Mouse (Mus musculus) embryonic fibroblast, embryonic 13.5 days (primary cell): Measurements from ENCODE around the gene Galnt12. TPM values are rescaled to one million over a fixed set of nuclear protein-coding genes. Genes with fewer than 3 reads are reported as not detected.

Experiments used
- H3K27ac ChIP-seq: 2 replicates; pipeline ENCODE4 v1.5.1; 2012; ENCODE audit warnings: low read length, control low read depth, inconsistent platforms; ENCODE audit not compliant: insufficient read depth
- H3K4me1 ChIP-seq: 2 replicates; pipeline ENCODE4 v1.6.1; 2011; ENCODE audit warnings: low read length; ENCODE audit not compliant: control insufficient read depth, insufficient read depth
- H3K4me3 ChIP-seq: 2 replicates; pipeline ENCODE4 v1.5.1; 2011; ENCODE audit warnings: mild to moderate bottlenecking, control low read depth, low read length; ENCODE audit not compliant: insufficient read depth
- CTCF ChIP-seq: IDR thresholded peaks from 2 replicates; pipeline ENCODE4 v1.5.1; 2011; ENCODE audit warnings: mild to moderate bottlenecking, control low read depth, low read length, moderate library complexity, borderline replicate concordance; ENCODE audit not compliant: insufficient read depth
- POLR2A ChIP-seq: IDR thresholded peaks from 2 replicates; pipeline ENCODE4 v1.6.1; 2011; ENCODE audit warnings: low read depth, mild to moderate bottlenecking, control low read depth, low read length, moderate library complexity
- polyA plus RNA-seq: library from polyadenylated mRNA; stranded (reverse); fragments of >200 nt; gene quantifications from 2 replicates; pipeline ENCODE4 v1.2.4, GENCODE M21; 2011; ENCODE audit warnings: low read depth; ENCODE audit not compliant: missing spikeins, insufficient read length

Galnt12 gene
- polyA plus RNA-seq, 1 experiment = 2.4 TPM

- peak within 1 kb of the TSS; percentile 54 for H3K4me3 ChIP-seq
- H3K4me1 ChIP-seq = no peaks in the 10 kb centered on the region
- TF ChIP-seq POLR2A (peak; percentile 91), CTCF (no peak)
- H3K27ac ChIP-seq = no peak within 1 kb of the TSS
Observed at GRCm38 (mm10) chr4:47056791-47057509, 34.8 kb upstream of the Galnt12 start, which contains the start of gene Anks6. TSS of gene Anks6 (minus strand) at chr4:47057427.

- no peak overlapping the region for H3K27ac ChIP-seq
- TF ChIP-seq POLR2A = peak; percentile 36; the same call in 1 of the 2 replicates
- no peak for TF ChIP-seq CTCF
- peak overlapping the region; percentile 54 for H3K4me3 ChIP-seq
- H3K4me1 ChIP-seq = no peaks in the 10 kb centered on the region
Observed at GRCm38 (mm10) chr4:47057510-47058325, 34.0 kb upstream of the Galnt12 start.

GRCm38 (mm10) chr4:47060900-47061299 lies 30.8 kb upstream of the Galnt12 start:
- no peak for TF ChIP-seq POLR2A
- TF ChIP-seq CTCF = no peak
- Histone ChIP-seq H3K4me1 (no peaks in the 10 kb centered on the region), H3K4me3 (no peak overlapping the region), H3K27ac (no peak overlapping the region)

- Histone ChIP-seq H3K4me1 (no peaks in the 10 kb centered on the region), H3K4me3 (no peak overlapping the region), H3K27ac (no peak overlapping the region)
- TF ChIP-seq POLR2A (no peak), CTCF (no peak)
Observed at GRCm38 (mm10) chr4:47075054-47075453, 16.7 kb upstream of the Galnt12 start.

GRCm38 (mm10) chr4:47079997-47080646 lies 11.6 kb upstream of the Galnt12 start:
- H3K4me3 ChIP-seq = no peak overlapping the region
- no peak overlapping the region for H3K27ac ChIP-seq
- H3K4me1 ChIP-seq = no peaks in the 10 kb centered on the region
- TF ChIP-seq POLR2A (no peak), CTCF (no peak)

- no peaks in the 10 kb centered on the region for H3K4me1 ChIP-seq
- TF ChIP-seq POLR2A (no peak), CTCF (no peak)
- no peak overlapping the region for H3K27ac ChIP-seq
- H3K4me3 ChIP-seq = no peak overlapping the region
Observed at GRCm38 (mm10) chr4:47080647-47081010, 11.1 kb upstream of the Galnt12 start.

- H3K27ac ChIP-seq = no peak overlapping the region
- no peak overlapping the region for H3K4me3 ChIP-seq
- no peaks in the 10 kb centered on the region for H3K4me1 ChIP-seq
- TF ChIP-seq CTCF (no peak), POLR2A (no peak)
Observed at GRCm38 (mm10) chr4:47083824-47084223, 7.9 kb upstream of the Galnt12 start.

GRCm38 (mm10) chr4:47088671-47089070 lies 3.0 kb upstream of the Galnt12 start:
- no peak for TF ChIP-seq POLR2A
- no peak overlapping the region for H3K4me3 ChIP-seq
- H3K27ac ChIP-seq = no peak overlapping the region

GRCm38 (mm10) chr4:47092387-47093021 lies 795 bp downstream of the Galnt12 start:
- TF ChIP-seq CTCF (no peak), POLR2A (no peak)
- peak overlapping the region; percentile 50 for H3K4me3 ChIP-seq
- H3K4me1 ChIP-seq = no peaks in the 10 kb centered on the region
- H3K27ac ChIP-seq = no peak overlapping the region

More at GRCm38 (mm10) chr4:47088671-47089070, 3.0 kb upstream of the Galnt12 start:
- no peaks in the 10 kb centered on the region for H3K4me1 ChIP-seq
